Mouse (Mus musculus) neutrophil, adult 5-6 weeks (primary cell): Measurements from ENCODE around the gene Cfdp1. TPM values are rescaled to one million over a fixed set of nuclear protein-coding genes. Genes with fewer than 3 reads are reported as not detected.

ENCODE experiments used
- ATAC-seq: fragments of 151-379, 151-347 bp; 2 replicates; pipeline ENCODE4 v1.8.0; 2017; ENCODE audit warnings: mild to moderate bottlenecking, moderate TSS enrichment; ENCODE audit not compliant: insufficient number of reproducible peaks, poor library complexity, low FRiP score, severe bottlenecking; ENCODE audit errors: extremely low read depth
- total RNA-seq: library from RNA; stranded (forward); fragments of 200-1000 nt; gene quantifications from 2 replicates; pipeline ENCODE4 v1.2.3, GENCODE M21; 2017

Gene Cfdp1
- total RNA-seq, 1 experiment from 2014 or later: 89.3 TPM

DNA sequence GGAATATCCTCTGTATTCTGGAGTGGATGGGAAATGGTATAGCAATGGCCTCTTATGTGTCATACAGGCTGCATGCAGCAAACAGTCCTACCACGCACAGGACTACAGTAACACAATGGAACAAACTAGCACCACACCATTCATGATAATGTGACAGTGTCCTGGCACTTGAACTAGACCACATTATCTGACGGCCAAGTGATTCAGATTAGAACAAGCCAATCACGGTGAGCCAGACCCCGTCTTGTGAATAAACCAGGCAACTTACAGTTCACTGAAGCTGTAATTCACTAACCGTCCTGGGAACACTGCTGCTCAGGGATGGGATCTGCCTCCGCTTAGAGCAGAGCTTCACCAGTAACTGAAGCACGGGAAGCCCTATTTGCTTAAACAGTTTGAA is 75.3 kb downstream of the Cfdp1 start:
- ATAC-seq: no peak

DNA sequence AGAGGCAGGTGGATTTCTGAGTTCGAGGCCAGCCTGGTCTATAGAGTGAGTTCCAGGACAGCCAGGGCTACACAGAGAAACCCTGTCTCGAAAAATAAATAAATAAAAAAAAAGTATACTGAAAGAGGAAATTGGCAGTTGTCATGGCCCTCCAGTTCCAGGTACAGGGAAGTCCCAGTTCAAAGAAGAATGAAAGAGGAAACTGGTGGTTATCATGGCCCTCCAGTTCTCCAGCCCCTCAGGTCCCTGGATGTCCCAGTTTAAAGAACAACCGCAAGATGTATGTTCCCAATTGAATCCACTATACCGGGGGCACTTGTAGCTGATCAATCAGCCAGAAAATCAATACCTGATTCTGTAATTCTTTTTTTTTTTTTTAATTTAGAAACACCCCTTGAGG is 77.6 kb downstream of the Cfdp1 start:
- ATAC-seq: no peak

DNA sequence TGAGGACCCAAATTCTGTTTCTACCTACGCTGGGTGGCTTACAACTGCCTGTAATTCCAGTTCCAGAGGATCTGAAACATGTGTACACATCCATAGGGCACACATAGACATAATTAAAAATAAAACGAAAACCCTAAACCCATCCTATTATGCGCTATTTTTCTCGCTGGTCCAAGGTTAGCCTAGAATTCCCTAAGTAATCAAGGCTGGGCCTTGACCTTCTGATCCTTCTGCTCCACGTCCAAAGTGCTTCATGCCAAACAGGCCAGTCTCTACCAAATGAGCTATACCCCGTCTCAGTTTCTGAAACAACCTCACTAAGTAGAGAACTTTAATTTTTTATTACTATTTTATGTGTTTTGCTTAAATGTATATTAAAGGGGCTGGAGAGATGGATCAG is 78.3 kb downstream of the Cfdp1 start:
- ATAC-seq: no peak

DNA sequence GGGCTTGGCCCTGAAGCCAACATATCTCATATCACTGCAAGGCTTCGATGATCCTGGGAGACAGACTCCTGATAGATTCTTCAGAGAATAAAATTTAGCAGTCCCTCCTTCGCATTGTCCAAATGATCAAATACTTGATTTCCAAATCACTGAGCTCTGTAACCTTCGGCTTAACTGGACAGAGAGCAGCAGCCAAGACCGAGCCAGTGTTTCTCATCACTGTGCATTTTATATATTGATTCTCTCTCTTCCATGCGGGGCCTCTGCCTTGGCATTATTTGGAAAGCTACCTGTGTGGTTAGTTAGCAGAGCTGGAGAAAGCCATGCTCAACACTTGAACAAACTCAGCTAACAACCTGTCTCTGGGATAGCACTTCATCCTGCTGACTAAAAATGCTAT is 80.6 kb downstream of the Cfdp1 start:
- no peak for ATAC-seq

DNA sequence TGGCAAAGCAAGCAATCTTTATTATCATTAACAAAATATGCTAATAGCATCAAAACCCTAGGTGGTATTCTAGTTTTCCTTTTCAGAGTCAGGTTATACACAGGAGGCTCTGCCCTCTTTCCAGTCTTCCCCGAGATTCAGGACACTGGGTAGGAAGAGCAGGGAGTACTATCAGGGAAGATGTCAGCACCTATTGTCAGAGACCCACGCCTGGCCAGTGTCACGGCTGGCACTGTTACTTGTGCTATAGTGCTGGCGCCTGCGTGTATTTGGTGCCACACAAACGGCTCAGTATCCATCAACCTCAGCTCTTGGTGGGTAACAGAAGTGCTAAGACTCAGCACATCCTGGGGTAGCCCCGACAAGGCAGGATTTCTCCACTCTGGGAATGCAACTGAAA is 81.0 kb downstream of the Cfdp1 start:
- no peak for ATAC-seq

DNA sequence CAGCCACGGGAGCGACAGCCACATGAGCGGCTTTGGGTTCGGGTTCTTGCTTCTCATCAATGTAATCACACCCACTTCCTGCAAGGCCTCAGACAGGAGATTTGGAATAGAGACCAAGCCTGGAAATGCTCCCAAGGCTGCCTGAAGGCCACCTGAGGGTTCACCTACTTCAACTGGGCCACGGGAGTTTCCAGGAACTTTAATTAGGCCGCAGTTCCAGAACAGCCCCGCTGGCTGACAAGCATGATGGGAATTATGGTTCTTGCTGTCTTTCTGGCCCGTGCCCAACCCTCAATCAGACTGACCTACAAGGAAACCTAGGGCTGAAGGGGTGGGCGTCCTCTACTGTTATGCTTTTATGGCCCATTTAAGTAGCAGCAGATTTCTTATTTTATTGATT is 82.0 kb downstream of the Cfdp1 start:
- no peak for ATAC-seq

DNA sequence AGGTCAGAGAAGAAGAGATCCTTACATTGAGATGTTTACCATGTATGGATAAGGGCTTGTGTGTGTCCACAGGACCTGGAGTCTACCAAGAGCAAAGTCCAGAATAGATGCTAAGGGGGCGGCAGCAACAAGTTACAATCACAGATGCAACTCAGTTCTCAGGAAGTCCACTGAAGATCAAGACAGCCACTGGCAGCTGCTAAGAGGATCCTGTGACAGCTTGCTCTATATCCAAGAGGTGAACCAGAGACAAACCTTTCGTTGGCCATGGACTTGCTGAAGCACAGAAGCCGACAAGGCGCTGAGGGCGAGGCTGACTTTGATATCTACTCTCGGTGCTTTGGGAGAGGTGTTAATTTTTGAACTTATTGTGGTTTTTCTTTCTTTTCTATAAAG is 82.5 kb downstream of the Cfdp1 start:
- no peak for ATAC-seq

DNA sequence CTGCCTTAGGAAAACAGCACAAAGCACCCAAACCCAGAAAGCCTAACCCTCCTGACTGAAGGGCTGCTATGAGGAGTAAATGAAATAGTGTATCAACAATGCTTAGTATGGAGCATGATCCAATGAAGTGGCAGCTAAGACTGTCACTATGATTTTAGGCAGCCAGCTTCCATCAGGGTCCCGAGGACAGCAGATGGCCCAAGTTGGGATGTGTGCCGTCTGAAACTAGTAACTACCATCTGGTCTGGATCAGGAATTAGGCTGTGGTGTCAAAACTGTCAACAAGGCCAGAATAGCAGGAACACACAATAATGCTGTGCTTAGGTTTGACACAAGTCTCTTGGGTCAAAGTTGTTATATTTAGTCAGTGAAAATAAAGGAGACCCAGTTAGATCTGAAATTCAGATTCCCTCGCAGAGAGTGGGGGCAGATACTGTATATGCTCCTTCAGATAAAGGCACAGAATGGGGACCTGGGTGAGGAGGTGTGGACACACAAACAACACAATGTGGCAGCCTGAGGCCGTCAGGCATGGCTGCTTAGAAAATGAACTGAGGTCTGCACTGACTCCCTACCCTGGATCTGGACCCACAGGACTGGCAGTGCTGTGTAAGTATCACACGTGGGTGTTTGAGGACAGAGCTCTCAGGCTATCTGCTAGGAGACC is 83.0 kb downstream of the Cfdp1 start:
- no peak for ATAC-seq

DNA sequence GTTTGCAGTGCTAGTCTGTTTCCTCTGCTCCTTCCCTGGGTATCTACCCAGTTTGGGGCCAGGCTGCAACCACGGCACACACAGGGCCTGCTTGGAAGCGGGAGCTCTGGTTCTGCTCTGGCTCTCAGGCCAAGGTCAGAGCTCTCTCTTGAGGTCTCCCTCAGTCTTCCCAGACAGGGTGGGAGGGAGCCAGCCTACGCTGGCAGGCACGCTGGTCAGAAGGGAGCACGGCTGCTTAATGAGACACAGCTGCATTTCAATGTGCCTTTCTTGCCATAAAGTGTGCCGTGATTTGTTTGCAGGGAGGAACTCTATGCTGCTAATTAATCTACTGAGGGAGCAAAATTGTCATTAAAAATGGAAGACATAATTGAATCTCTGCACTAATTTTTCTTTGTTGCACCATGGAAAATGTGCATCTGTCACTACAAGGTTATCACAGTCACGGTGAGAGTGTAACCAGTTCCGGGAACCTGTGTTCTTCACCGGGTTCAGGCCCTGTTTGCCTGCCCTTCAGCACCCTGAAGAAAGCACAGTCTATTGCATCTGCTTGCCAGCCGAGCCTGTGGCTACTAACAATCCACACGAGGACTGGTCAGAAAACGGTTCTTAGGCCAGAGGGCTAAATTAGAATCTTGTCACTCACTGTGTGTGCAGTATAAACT is 84.2 kb downstream of the Cfdp1 start:
- no peak for ATAC-seq

DNA sequence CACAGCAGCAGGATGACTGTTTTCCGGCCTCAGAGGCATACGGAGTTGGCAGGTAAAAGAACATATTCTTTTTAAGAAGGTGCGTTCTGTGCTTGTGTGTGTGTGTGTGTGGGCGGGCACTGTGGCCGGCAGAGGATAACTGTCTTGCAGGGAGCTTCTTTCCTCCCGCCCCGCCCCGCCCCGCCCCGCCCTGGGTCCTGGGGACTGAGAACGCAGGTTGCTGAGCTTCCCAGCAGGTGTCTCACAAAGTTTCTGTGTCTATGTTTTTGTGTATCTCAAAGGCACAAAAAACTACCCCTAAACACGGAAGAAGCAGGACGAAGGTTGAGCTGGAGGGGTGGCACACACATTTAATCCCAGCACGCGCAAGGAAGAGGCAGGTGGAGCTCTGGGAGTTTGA is 84.8 kb downstream of the Cfdp1 start:
- ATAC-seq: no peak

DNA sequence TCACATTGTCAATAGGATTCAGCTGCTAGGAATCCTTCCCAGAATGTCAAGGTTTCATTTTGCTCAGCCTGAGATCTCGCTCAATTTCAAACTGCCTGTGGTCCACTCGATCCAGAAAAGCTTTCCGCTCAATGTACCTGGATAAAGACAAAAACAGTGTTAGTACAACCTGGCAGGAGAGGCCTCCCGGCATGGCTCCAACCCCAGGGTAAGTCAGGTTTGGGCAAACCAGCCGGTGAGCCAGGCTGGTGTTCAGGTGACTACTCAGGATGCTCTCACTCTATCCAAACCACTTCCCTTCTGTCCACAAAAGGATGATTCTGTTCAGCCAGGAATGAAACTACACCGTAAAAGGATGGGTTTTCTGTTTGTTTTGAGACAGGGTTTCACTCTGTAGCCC is 85.4 kb downstream of the Cfdp1 start:
- no peak for ATAC-seq

DNA sequence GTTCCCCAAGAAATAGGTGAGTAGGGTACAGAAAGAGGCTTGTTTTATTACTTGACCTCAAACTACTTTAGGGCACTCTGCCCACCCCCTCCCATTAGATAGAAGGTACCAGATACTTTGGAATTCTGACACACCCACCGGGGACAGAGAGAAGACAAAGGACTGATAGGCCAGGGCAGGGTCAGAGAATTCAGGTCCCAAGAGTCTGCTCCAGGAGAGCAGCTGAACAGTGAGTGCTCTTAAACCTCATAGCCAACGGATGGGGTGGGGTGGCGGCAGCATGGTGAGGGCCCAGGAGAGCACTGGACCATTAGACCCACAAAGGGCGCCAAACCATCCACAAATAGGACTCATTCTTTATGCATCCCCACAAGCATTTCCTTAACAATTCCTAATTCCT is 88.5 kb downstream of the Cfdp1 start:
- ATAC-seq: no peak

DNA sequence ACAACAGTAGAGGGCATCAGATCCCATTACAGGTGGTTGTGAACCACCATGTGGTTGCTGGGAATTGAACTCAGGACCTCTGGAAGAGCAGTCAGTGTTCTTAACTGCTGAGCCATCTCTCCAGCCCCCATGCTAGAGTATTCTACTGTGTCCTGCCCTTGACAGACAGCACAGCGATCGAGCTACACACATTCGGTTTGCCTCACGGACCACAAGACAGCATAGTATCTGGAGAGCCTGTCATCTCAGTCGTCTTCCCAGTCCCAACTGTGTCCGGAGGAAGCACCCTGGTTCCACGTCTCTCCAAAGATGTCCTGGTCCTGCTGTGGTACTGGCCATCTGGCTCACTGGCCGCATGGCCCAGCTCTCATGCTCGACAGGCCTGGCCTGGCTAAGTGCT is 89.0 kb downstream of the Cfdp1 start:
- ATAC-seq: no peak

DNA sequence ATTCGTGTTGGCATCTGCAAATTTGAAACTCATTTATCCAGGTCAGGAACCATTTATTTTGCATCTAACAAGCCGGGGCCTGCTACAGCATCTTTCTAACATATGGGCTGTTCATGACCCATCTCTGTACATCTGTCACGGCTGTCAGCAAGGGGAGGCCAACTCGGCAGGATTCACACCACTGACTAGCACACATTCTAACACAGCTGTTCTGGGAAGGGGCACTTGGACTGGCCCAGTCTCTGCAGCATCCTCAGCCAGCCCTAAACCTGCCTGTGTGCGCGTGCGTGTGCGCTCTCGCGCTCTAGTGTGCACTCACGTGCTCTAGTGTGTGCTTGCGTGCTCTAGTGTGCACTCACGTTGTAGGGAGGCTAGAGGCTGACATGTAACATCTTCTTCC is 93.4 kb downstream of the Cfdp1 start:
- ATAC-seq: no peak

DNA sequence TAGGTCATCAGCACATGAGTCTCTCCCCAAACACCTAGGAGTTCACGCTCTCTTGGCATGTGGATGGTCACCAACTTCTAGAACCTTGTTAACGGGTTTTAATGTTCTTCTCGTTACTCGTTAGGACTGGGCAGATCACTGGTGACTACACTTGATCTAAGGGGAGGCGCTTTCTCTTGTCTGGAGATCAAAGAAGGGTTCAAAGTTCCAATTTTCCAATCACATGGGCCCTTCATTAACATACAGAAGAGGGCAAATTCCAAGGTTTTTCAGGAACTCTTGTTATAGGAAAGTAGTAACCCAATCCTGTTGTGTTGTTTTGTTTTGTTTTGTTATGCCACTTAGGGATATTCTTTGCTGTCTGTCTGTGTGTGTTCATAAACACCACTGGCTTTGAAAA is 95.3 kb downstream of the Cfdp1 start:
- ATAC-seq: no peak

DNA sequence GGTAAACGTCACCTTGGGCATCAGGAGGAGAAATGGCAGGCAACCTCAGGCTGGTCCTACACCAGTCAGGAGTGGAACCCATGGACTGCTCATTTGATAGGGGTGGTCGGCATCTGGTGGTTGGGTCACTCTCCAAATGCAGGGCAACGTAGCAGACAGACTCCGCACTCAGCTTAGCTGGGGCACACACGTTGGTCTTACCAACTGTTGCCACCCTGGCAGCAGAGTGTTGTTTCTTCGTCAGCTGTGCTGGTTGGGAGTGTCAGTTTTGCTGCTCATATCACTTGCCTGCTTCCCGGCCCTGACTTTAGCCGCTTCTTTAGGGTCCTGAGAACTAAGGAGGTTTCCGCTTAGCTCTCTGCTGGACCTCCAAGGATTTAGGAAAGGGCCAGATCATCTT is 96.5 kb downstream of the Cfdp1 start:
- ATAC-seq: 0 out of 2 replicates have a peak, but pooled peaks have one; percentile 3

DNA sequence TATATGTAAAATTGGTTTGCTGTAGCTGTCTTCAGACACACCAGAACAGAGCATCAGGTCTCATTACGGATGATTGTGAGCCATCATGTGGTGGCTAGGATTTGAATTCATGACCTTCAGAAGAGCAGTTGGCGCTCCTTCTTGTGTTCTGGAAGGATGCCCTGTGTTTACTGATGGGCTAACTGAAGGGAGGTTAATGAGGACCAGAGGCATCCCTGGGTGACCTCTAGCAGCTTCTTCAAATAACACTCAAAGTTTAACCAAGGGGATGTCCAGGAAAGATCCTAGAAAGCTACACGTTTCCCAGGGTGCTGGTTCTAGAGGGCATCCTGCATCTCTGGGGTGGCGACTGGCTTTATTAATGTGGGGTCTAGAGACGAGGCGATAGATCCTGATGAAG is 99.4 kb downstream of the Cfdp1 start:
- ATAC-seq: no peak

DNA sequence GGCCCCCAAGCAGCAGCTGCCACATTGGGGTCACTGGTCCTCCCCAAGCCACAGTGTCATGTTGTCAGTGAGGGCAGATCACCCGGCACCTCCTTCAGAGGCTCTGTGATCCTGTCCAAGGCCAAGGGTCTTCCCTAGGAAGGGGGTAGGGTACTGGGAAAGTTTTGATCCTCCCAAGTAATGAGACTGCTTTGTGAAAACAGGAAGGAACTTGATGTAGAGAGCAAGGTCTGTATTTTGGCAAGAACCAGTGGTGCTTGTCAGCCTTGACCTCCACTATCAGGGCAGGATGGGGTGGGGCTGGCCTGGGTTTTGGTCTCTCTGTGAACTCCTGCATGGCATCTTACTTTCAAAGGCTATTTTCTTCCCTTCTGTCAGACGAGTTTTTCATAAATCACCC is 100.0 kb downstream of the Cfdp1 start:
- no peak for ATAC-seq

DNA sequence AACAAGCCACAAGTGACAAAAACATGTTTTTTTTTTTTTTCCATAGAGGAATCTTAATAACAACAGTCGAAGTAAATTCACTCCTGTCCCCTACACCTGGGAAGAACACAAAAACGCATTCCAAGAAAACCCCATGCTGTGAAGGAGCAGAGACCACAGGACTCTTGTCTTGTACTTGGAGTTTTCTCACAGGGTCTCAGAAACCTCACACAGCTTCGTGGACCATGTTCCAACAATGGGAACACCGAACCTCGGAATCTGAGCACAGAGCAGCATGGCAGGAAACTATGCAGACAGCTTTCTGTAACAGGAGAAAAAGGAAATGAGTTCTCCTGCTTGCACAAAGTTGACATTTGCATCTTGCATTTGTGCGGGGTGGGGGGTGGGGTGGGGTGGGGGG is 105.3 kb downstream of the Cfdp1 start:
- no peak for ATAC-seq

DNA sequence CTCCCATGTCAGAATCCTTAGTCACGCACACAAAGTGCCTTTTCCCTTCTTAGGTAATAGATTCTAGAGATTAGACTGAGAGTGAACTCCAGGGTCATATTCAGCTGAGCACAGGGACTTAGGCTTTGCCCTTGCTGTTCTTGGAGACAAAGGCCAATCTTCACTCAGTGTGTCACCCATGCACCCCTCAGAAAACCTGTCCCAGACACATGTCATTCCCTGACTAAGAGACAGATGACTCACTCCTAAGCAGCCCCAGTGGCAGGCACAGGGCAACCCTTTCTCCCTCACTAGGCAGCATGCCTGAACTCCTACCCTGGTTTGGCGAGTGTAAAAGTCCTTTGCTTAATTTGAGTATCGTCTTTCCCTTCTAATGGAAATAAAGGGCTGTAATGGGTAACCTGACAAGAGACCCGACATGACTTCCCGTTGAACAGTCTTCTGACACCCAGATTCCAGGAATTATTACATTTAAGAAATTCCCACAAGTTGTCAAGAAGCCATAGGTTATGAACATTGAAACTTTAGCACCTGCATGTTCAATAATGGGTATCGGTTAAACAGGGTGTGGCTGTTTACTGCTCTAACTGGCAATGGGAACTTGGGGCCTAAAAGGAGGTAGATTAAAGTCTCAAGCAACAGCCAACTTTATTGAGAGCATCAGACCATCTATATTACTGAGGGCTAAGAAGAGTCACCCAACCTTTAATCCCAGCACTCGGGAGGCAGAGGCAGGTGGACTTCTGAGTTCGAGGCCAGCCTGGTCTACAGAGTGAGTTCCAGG is 106.0 kb downstream of the Cfdp1 start:
- no peak for ATAC-seq
